Mouse (Mus musculus): ENCODE measurements at regions not wholly inside any gene's neighbourhood (a gene's known extent, or its start where the extent isn't known, plus 50 kb on each side); places are given as distances from the start of the nearest gene placed in this dataset.

DNA sequence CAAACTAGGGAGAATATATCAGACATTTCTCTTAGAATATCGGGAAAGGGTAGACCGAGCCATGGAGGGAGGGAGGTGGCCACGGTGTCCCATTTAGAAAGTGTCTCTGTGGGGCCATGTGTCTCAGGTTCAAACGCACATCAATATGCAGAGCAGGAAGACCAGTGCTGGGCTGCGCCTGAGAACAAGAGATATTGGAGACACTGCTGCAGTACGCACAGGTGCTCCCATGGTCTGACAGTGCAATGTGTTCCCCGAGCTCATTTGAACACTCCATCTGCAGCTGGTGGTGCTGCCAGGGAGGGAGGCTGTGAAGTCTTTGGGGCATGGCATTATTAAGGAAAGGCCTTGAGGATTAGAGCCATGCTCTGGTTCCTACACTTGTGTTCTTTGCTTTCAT, 60.6 kb upstream of the Irf2bp2 start:
- intact Hi-C loops (cut with DNase I), result no loop called here
- no peak for DNase-seq

GRCm38 (mm10) chr8:126652151-126652550, 58.4 kb upstream of the Irf2bp2 start:
- no peak for DNase-seq
- intact Hi-C loops (cut with DNase I), result no loop called here

GRCm38 (mm10) chr8:126650945-126651344, 57.2 kb upstream of the Irf2bp2 start:
- intact Hi-C loops (cut with DNase I), result no loop called here
- no peak for DNase-seq

DNA sequence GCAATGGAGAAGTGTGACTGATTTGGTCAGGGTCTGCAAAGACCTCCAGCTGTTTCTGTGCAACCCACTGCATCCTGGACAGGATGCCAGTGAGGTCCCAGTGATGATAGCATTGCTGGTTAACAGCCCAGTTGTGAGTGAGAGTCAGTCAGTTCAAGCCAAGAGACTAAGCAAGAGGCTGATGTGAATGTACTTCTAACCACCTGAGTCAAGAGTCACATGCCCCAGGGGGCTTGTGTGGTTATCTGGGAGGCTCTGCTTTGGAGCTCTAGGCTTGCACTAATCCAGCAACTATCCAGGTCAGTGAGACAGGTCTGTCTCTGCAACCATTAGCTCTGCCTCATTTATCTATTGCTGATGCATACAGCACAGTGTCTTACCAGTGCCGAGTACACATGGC, 55.5 kb upstream of the Irf2bp2 start:
- intact Hi-C loops (cut with DNase I), result no loop called here

GRCm38 (mm10) chr8:126647350-126647749, 53.6 kb upstream of the Irf2bp2 start:
- intact Hi-C loops (cut with DNase I), result no loop called here
- DNase-seq, result no peak

More for the DNA sequence above, 55.5 kb upstream of the Irf2bp2 start:
- DNase-seq, result no peak

GRCm38 (mm10) chr8:126646604-126647311, 53.0 kb upstream of the Irf2bp2 start:
- no peak for DNase-seq
- intact Hi-C loops (cut with DNase I), result no loop called here

- intact Hi-C loops (cut with DNase I), result no loop called here
These were observed 50.4 kb upstream of the Irf2bp2 start for GRCm38 (mm10) chr8:126644179-126644578.

More at GRCm38 (mm10) chr8:126644179-126644578, 50.4 kb upstream of the Irf2bp2 start:
- DNase-seq, result no peak
